Mouse (Mus musculus) hindbrain, embryonic 16.5 days (tissue): Measurements from ENCODE around the gene St6galnac5. TPM values are rescaled to one million over a fixed set of nuclear protein-coding genes. Genes with fewer than 3 reads are reported as not detected.

Experiments used
- ATAC-seq: fragments of 200-750 bp; cut with Nextera tagmentation; 2 replicates; pipeline ENCODE4 v1.8.0; 2017; ENCODE audit warnings: moderate TSS enrichment, moderate library complexity
- H3K27ac ChIP-seq: fragments of 300-500 bp; sonication (generic); 2 replicates; pipeline ENCODE4 v1.5.1; 2014; ENCODE audit warnings: low read depth, mild to moderate bottlenecking, control low read depth, low read length, moderate library complexity
- H3K27me3 ChIP-seq: fragments of 300-500 bp; sonication (generic); replicated peaks from 2 replicates; pipeline ENCODE4 v1.6.1; 2014; ENCODE audit warnings: low read length; ENCODE audit not compliant: control insufficient read depth, insufficient read depth
- H3K36me3 ChIP-seq: fragments of 300-500 bp; sonication (generic); 2 replicates; pipeline ENCODE4 v1.6.1; 2014; ENCODE audit warnings: mild to moderate bottlenecking, low read length, moderate library complexity, mixed read lengths; ENCODE audit not compliant: control insufficient read depth, insufficient read depth
- H3K4me1 ChIP-seq: fragments of 300-500 bp; sonication (generic); 2 replicates; pipeline ENCODE4 v1.6.1; 2014; ENCODE audit warnings: low read depth, low read length; ENCODE audit not compliant: control insufficient read depth, insufficient read depth
- H3K4me2 ChIP-seq: fragments of 300-500 bp; sonication (generic); 2 replicates; pipeline ENCODE4 v1.6.1; 2014; ENCODE audit warnings: mild to moderate bottlenecking, low read length, control low read depth, moderate library complexity
- H3K4me3 ChIP-seq: fragments of 300-500 bp; sonication (generic); 2 replicates; pipeline ENCODE4 v1.5.1; 2014; ENCODE audit warnings: mild to moderate bottlenecking, low read length, control low read depth, moderate library complexity
- H3K9ac ChIP-seq: fragments of 300-500 bp; sonication (generic); 2 replicates; pipeline ENCODE4 v1.6.1; 2014; ENCODE audit warnings: low read depth, mild to moderate bottlenecking, control low read depth, low read length, moderate library complexity
- H3K9me3 ChIP-seq: fragments of 300-500 bp; sonication (generic); 2 replicates; pipeline ENCODE4 v1.6.1; 2014; ENCODE audit warnings: mild to moderate bottlenecking, low read length, moderate library complexity; ENCODE audit not compliant: control insufficient read depth
- WGBS: fragments of 180-500 bp; shearing (Covaris S2); extraction: QIAGEN DNeasy Blood & Tissue Kit; methylation state at CpG from one replicate; pipeline ENCODE4 v1.1.7; 2014; 5-methylcytosine and 5-hydroxymethylcytosine counted together
- polyA plus RNA-seq: library from polyadenylated mRNA; unstranded; fragments of >200 nt; fragmentation: Nextera tagmentation; extraction: Ambion mirVana; gene quantifications from 2 replicates; pipeline ENCODE4 v1.2.1, GENCODE M21; 2015

The St6galnac5 gene
- polyA plus RNA-seq, 1 experiment from 2014 or later, result 21.1 TPM

DNA sequence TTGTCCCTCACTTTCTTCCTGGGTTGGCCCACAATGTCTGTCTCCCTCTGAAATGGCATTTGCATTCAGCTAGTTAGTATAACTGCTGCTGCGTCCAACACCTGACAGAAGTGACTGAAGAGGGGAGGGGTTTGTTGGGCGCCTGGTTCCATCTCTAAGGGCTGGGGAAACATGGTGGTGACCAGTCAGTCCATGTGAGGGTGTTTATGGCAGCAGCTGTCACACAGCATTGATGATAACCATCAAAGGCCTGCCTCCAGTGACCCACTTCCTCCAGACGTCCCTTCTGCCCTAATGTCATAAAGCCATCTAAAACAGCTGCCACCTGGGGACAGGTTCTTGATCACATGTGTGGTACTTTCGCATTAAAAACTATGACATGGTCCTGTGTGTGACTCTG is 55.9 kb downstream of the St6galnac5 start:
- no peaks in the 10 kb centered on the region for H3K36me3 ChIP-seq
- no peak overlapping the region for H3K27ac ChIP-seq
- H3K4me2 ChIP-seq, result no peak overlapping the region
- H3K4me3 ChIP-seq, result no peak overlapping the region
- no peaks in the 10 kb centered on the region for H3K9me3 ChIP-seq
- peaks cover 8% of the 10 kb centered on the region for H3K4me1 ChIP-seq
- no peak overlapping the region for H3K9ac ChIP-seq
- WGBS, result 74% methylated on average over 4 of the region's 4 CpGs
- H3K27me3 ChIP-seq, result no peaks in the 10 kb centered on the region
- no peak for ATAC-seq

GRCm38 (mm10) chr3:152925364-152925763 is 56.7 kb downstream of the St6galnac5 start:
- H3K27me3 ChIP-seq, result no peaks in the 10 kb centered on the region
- H3K4me2 ChIP-seq, result no peak overlapping the region
- H3K9me3 ChIP-seq, result no peaks in the 10 kb centered on the region
- H3K36me3 ChIP-seq, result no peaks in the 10 kb centered on the region
- no peak overlapping the region for H3K27ac ChIP-seq
- no peak overlapping the region for H3K9ac ChIP-seq
- no peak overlapping the region for H3K4me3 ChIP-seq
- 92% methylated on average over 8 of the region's 8 CpGs for WGBS
- ATAC-seq, result no peak
- H3K4me1 ChIP-seq, result peaks cover 8% of the 10 kb centered on the region

- H3K27me3 ChIP-seq, result no peaks in the 10 kb centered on the region
- 65% methylated on average over 15 of the region's 15 CpGs for WGBS
- no peaks in the 10 kb centered on the region for H3K36me3 ChIP-seq
- no peak overlapping the region for H3K4me2 ChIP-seq
- peaks cover 5% of the 10 kb centered on the region for H3K4me1 ChIP-seq
- no peak overlapping the region for H3K9ac ChIP-seq
- ATAC-seq, result no peak
- no peak overlapping the region for H3K4me3 ChIP-seq
- H3K9me3 ChIP-seq, result no peaks in the 10 kb centered on the region
- H3K27ac ChIP-seq, result no peak overlapping the region
These were observed 58.5 kb downstream of the St6galnac5 start for GRCm38 (mm10) chr3:152923530-152923929.

DNA sequence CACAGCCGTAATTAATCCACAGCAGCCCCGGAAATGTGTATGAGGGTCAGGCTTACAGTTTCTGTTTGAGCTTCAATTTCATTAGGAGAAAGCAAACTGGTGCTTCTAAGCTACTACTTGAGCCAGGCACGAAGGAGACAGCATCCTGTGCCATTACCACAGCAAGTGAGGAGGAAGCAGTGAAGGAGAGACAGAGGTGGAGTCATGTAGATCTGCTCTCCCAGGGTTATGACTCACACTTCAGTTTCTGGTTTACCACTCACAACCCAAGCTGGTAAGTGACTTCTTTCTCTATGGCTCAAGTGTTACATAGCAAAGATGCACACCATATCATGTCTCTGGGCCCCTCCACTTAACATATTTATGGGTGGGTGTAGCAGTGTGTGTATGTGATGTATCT is 61.7 kb downstream of the St6galnac5 start:
- no peak overlapping the region for H3K4me3 ChIP-seq

DNA sequence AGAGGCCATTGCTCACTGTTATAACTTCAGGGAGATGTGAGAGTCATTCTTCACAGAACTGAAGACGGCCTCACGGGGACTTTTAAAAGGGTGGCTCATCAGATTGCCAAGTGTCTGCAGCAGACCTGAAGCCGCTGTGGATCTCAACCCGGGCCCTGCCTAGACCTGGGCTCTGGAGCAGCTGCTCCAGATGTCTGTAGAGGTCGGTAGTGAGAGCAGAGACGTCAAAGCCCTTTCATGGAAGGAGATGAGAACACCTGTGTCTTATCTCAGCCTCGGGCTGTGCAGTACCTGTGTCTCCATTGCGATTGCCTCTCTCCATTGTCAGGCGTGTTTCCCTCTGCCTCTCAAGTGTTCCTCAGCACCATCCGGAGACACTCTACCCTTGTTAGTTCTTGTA is 62.9 kb downstream of the St6galnac5 start:
- Histone ChIP-seq H3K36me3 (no peaks in the 10 kb centered on the region), H3K9me3 (no peaks in the 10 kb centered on the region; the same call in none of the 2 replicates), H3K9ac (no peak overlapping the region), H3K4me3 (no peak overlapping the region), H3K27ac (no peak overlapping the region), H3K27me3 (no peaks in the 10 kb centered on the region), H3K4me2 (no peak overlapping the region), H3K4me1 (no peaks in the 10 kb centered on the region)
- 77% methylated on average over 10 of the region's 10 CpGs for WGBS
- ATAC-seq, result no peak

More for the DNA sequence above, 61.7 kb downstream of the St6galnac5 start:
- Histone ChIP-seq H3K4me2 (no peak overlapping the region), H3K36me3 (no peaks in the 10 kb centered on the region), H3K27ac (no peak overlapping the region), H3K9me3 (no peaks in the 10 kb centered on the region; the same call in none of the 2 replicates), H3K4me1 (no peaks in the 10 kb centered on the region), H3K27me3 (no peaks in the 10 kb centered on the region), H3K9ac (no peak overlapping the region)
- 67% methylated on average over 3 of the region's 3 CpGs for WGBS
- ATAC-seq, result no peak

DNA sequence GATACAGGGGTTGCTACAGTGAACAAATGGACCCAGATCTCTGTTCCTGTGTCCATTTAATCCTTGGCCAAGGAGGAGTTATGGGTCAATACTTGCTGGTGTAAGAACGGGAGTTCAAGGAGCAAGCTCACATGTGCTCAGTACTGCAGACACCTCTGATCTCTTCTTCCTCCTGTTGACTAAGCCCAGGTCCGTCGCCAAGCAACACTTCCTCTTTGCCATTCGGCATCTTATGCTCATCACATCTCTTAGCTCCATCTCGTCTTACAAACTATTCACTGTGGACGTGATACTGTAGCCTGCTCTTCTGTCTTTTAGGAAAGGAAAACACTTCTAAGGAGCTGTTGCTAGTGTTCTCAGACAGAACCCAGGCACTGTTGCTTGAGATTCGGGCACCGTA is 64.5 kb downstream of the St6galnac5 start:
- no peak overlapping the region for H3K4me3 ChIP-seq
- H3K36me3 ChIP-seq, result no peaks in the 10 kb centered on the region
- 83% methylated on average over 8 of the region's 8 CpGs for WGBS
- H3K4me2 ChIP-seq, result no peak overlapping the region
- H3K27ac ChIP-seq, result no peak overlapping the region
- ATAC-seq, result no peak
- no peaks in the 10 kb centered on the region for H3K4me1 ChIP-seq
- no peaks in the 10 kb centered on the region for H3K27me3 ChIP-seq
- no peak overlapping the region for H3K9ac ChIP-seq
- H3K9me3 ChIP-seq, result no peaks in the 10 kb centered on the region; the same call in none of the 2 replicates

DNA sequence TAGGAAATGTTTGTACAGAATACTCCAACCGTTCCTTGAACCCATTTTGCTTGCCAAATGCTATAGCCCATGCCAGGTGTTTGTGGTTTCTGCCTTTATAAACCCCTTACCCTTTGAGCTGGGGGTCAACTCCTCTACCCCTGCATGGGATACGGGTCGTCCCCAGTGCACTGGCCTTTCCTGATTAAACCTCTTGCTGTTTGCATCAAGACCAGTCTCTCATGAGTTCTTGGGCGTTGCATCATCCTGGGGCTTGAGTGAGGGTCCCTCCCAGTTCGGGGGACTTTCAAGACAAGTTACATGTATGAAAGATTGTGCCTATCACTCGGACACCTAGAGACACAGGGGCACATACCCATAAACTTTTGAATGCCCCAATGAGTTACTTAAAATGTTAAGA is 67.7 kb downstream of the St6galnac5 start:
- H3K9ac ChIP-seq, result no peak overlapping the region
- no peak for ATAC-seq
- no peaks in the 10 kb centered on the region; the same call in none of the 2 replicates for H3K9me3 ChIP-seq

GRCm38 (mm10) chr3:152913625-152914024 is 68.4 kb downstream of the St6galnac5 start:
- H3K27ac ChIP-seq, result no peak overlapping the region
- no peak overlapping the region for H3K4me2 ChIP-seq
- H3K4me3 ChIP-seq, result no peak overlapping the region
- 98% methylated on average over 3 of the region's 3 CpGs for WGBS
- H3K9ac ChIP-seq, result no peak overlapping the region
- H3K36me3 ChIP-seq, result no peaks in the 10 kb centered on the region
- H3K9me3 ChIP-seq, result no peaks in the 10 kb centered on the region; the same call in none of the 2 replicates
- no peaks in the 10 kb centered on the region for H3K27me3 ChIP-seq
- no peaks in the 10 kb centered on the region for H3K4me1 ChIP-seq
- ATAC-seq, result no peak

More for the DNA sequence above, 67.7 kb downstream of the St6galnac5 start:
- Histone ChIP-seq H3K4me3 (no peak overlapping the region), H3K4me1 (no peaks in the 10 kb centered on the region), H3K4me2 (no peak overlapping the region), H3K36me3 (no peaks in the 10 kb centered on the region), H3K27me3 (no peaks in the 10 kb centered on the region), H3K27ac (no peak overlapping the region)
- 86% methylated on average over 6 of the region's 6 CpGs for WGBS

GRCm38 (mm10) chr3:152913150-152913549 is 68.9 kb downstream of the St6galnac5 start:
- H3K27me3 ChIP-seq, result no peaks in the 10 kb centered on the region
- ATAC-seq, result no peak
- H3K36me3 ChIP-seq, result no peaks in the 10 kb centered on the region
- 95% methylated on average over 10 of the region's 10 CpGs for WGBS
- no peak overlapping the region for H3K4me3 ChIP-seq
- H3K4me1 ChIP-seq, result no peaks in the 10 kb centered on the region
- H3K4me2 ChIP-seq, result no peak overlapping the region
- no peak overlapping the region for H3K27ac ChIP-seq
- H3K9ac ChIP-seq, result no peak overlapping the region
- no peaks in the 10 kb centered on the region; the same call in none of the 2 replicates for H3K9me3 ChIP-seq
